Mouse (Mus musculus): ENCODE results near the gene Cyp2s1.

DNA sequence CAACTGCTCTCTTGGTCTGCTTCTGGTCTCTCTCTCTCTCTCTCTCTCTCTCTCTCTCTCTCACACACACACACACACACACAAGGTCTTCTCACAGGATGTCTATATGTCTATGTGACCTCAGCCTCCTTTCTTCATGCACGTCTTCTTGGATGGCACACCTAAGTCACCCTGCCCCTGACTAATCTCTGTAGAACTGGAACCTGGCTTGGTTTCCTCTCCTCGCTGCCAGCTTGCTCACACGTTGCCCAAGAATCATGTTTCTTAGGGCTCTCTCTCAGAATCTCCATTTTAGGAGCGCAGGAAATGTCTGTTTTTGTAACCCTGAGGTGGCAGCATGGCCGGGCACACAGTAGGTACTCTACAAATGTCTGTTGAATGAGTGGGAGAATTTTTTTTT is 36.7 kb downstream of the Cyp2s1 start:
- no peak for TF ChIP-seq CTCF (IDR thresholded peaks at IDR 0.05; ENCODE audit: borderline replicate concordance, insufficient read depth, low read depth, low read length)
- TF ChIP-seq POLR2A (IDR thresholded peaks at IDR 0.05; ENCODE audit: borderline replicate concordance, insufficient read depth, low read length) = no peak

Measured in cerebellum, adult 2 months (tissue).